Mouse (Mus musculus): ENCODE results near the gene Igf2. TPM values are rescaled to one million over a fixed set of nuclear protein-coding genes. Genes with fewer than 3 reads are reported as not detected.

Gene Igf2
- polyA plus RNA-seq, 1 experiment from 2014 or later: 1,518 TPM

- Histone ChIP-seq H3K27ac (replicated peaks; ENCODE audit: low read depth, low read length) (no peak overlapping the region), H3K9ac (ENCODE audit: low read depth, low read length) (no peak overlapping the region)
- WGBS: 55% methylated on average over 2 of the region's 2 CpGs
These were observed 53.5 kb downstream of the Igf2 start for GRCm38 (mm10) chr7:142613077-142613476.

GRCm38 (mm10) chr7:142610627-142611406 lies 55.8 kb downstream of the Igf2 start:
- under 1% methylated on average over 11 of the region's 12 CpGs for WGBS
- Histone ChIP-seq H3K4me3 (ENCODE audit: low read depth, low read length) (0 out of 2 replicates have a peak overlapping the region, but pooled peaks have one; percentile 2), H3K36me3 (ENCODE audit: control insufficient read depth, insufficient read depth, low read length) (no peaks in the 10 kb centered on the region), H3K27me3 (replicated peaks; ENCODE audit: control insufficient read depth, insufficient read depth, low read length) (no peaks in the 10 kb centered on the region), H3K9me3 (ENCODE audit: control insufficient read depth, low read length) (no peaks in the 10 kb centered on the region), H3K4me1 (ENCODE audit: control insufficient read depth, insufficient read depth, low read length) (peaks cover 20% of the 10 kb centered on the region), H3K4me2 (ENCODE audit: low read depth, low read length) (peak overlapping the region; percentile 43), H3K27ac (replicated peaks; ENCODE audit: low read depth, low read length) (peak overlapping the region; percentile 82), H3K9ac (ENCODE audit: low read depth, low read length) (peak overlapping the region; percentile 34)
- peak; percentile 93 for DNase-seq (ENCODE audit: low spot score)
- ATAC-seq (ENCODE audit: low read depth): peak; percentile 95

More at GRCm38 (mm10) chr7:142613077-142613476, 53.5 kb downstream of the Igf2 start:
- H3K4me1 ChIP-seq (ENCODE audit: control insufficient read depth, insufficient read depth, low read length): peaks cover 20% of the 10 kb centered on the region
- DNase-seq (ENCODE audit: low spot score): peak; percentile 50
- H3K4me3 ChIP-seq (ENCODE audit: low read depth, low read length): no peak overlapping the region
- no peak overlapping the region for H3K4me2 ChIP-seq (ENCODE audit: low read depth, low read length)
- no peaks in the 10 kb centered on the region for H3K36me3 ChIP-seq (ENCODE audit: control insufficient read depth, insufficient read depth, low read length)
- no peaks in the 10 kb centered on the region for H3K27me3 ChIP-seq (replicated peaks; ENCODE audit: control insufficient read depth, insufficient read depth, low read length)
- no peaks in the 10 kb centered on the region for H3K9me3 ChIP-seq (ENCODE audit: control insufficient read depth, low read length)
- peak; percentile 41; the same call in 1 of the 2 replicates for ATAC-seq (ENCODE audit: low read depth)

- peaks cover 18% of the 10 kb centered on the region for H3K4me1 ChIP-seq (ENCODE audit: control insufficient read depth, insufficient read depth, low read length)
- 80% methylated on average over 2 of the region's 2 CpGs for WGBS
- no peak overlapping the region for H3K27ac ChIP-seq (replicated peaks; ENCODE audit: low read depth, low read length)
- no peak overlapping the region for H3K4me2 ChIP-seq (ENCODE audit: low read depth, low read length)
- no peaks in the 10 kb centered on the region for H3K9me3 ChIP-seq (ENCODE audit: control insufficient read depth, low read length)
- no peak overlapping the region for H3K9ac ChIP-seq (ENCODE audit: low read depth, low read length)
- no peaks in the 10 kb centered on the region for H3K36me3 ChIP-seq (ENCODE audit: control insufficient read depth, insufficient read depth, low read length)
- no peaks in the 10 kb centered on the region for H3K27me3 ChIP-seq (replicated peaks; ENCODE audit: control insufficient read depth, insufficient read depth, low read length)
- peak; percentile 54; the same call in 1 of the 2 replicates for ATAC-seq (ENCODE audit: low read depth)
- peak; percentile 27 for DNase-seq (ENCODE audit: low spot score)
- H3K4me3 ChIP-seq (ENCODE audit: low read depth, low read length): no peak overlapping the region
These were observed 65.7 kb downstream of the Igf2 start for GRCm38 (mm10) chr7:142600921-142601320.

MicroRNAs encoded within 50 kb of the gene (microRNA counts, 519-probe panel; counts per million panel counts)
- microRNA mmu-miR-483: 2,318 counts per million, percentile 39 among the panel's probes with 10 or more counts

Small RNA genes lying within 50 kb of the gene (microRNA-seq; reads per million reads assigned to microRNA genes)
- 3,106 reads per million, percentile 86 among the genes with 10 or more reads in this experiment for gene Mir483 (ENCODE audit: borderline number of aligned reads)

Other genes starting within 250 kb of the Igf2 start
- gene Syt8, start 232.0 kb downstream of the Igf2 start, polyA plus RNA-seq (2014; fragmentation: Nextera tagmentation; extraction: Ambion mirVana): 1.9 and 3.9 TPM in 2 replicates
- gene Tnni2, start 225.0 kb downstream of the Igf2 start, polyA plus RNA-seq (2014; fragmentation: Nextera tagmentation; extraction: Ambion mirVana): 319 and 564 TPM in 2 replicates
- gene Lsp1, start 206.0 kb downstream of the Igf2 start, polyA plus RNA-seq (2014; fragmentation: Nextera tagmentation; extraction: Ambion mirVana): 40.1 and 42.6 TPM in 2 replicates
- 376 and 643 TPM in 2 replicates for gene Tnnt3, start 168.0 kb downstream of the Igf2 start, polyA plus RNA-seq (2014; fragmentation: Nextera tagmentation; extraction: Ambion mirVana)
- 30.3 and 33.1 TPM in 2 replicates for gene Mrpl23, start 134.1 kb downstream of the Igf2 start, polyA plus RNA-seq (2014; fragmentation: Nextera tagmentation; extraction: Ambion mirVana)
- 0.55 and 0.63 TPM in 2 replicates for gene Gm49394, start 3.1 kb upstream of the Igf2 start, polyA plus RNA-seq (2014; fragmentation: Nextera tagmentation; extraction: Ambion mirVana)
- not detected in 2 replicates for gene Ins2, start 76.6 kb upstream of the Igf2 start, polyA plus RNA-seq (2014; fragmentation: Nextera tagmentation; extraction: Ambion mirVana)